Mouse (Mus musculus): Measurements from ENCODE around the gene Tbc1d19. TPM values are rescaled to one million over a fixed set of nuclear protein-coding genes. Genes with fewer than 3 reads are reported as not detected.

The Tbc1d19 gene
- 39.0 and 44.0 TPM in 2 replicates for polyA plus RNA-seq (2014; fragmentation: Nextera tagmentation; extraction: Ambion mirVana)

GRCm38 (mm10) chr5:53809115-53809991 is at the start of gene Tbc1d19:
Tbc1d19 (plus strand) TSS chr5:53809606.
- peak; percentile 100 for ATAC-seq (ENCODE audit: low read depth)
- peak within 1 kb of the TSS; percentile 66 for H3K9ac ChIP-seq (ENCODE audit: low read depth, low read length)
- no peaks in the 10 kb centered on the region for H3K27me3 ChIP-seq (replicated peaks; ENCODE audit: control insufficient read depth, insufficient read depth, low read length)
- H3K4me1 ChIP-seq (ENCODE audit: control insufficient read depth, insufficient read depth, low read length): peaks cover 13% of the 10 kb centered on the region; the same call in 1 of the 2 replicates
- no peaks in the 10 kb centered on the region for H3K36me3 ChIP-seq (ENCODE audit: control insufficient read depth, insufficient read depth, low read length)
- peak; percentile 96 for DNase-seq (ENCODE audit: low spot score)
- peak within 1 kb of the TSS; percentile 83 for H3K4me2 ChIP-seq (ENCODE audit: low read depth, low read length)
- peak within 1 kb of the TSS; percentile 62 for H3K4me3 ChIP-seq (ENCODE audit: low read depth, low read length)
- H3K27ac ChIP-seq (replicated peaks; ENCODE audit: low read depth, low read length): peak within 1 kb of the TSS; percentile 25; the same call in 1 of the 2 replicates
- no peaks in the 10 kb centered on the region for H3K9me3 ChIP-seq (ENCODE audit: control insufficient read depth, low read length)
- 10% methylated on average over 25 of the region's 36 CpGs for WGBS

GRCm38 (mm10) chr5:53759912-53760311 is 49.5 kb upstream of the Tbc1d19 start:
- 83% methylated on average over 4 of the region's 4 CpGs for WGBS

GRCm38 (mm10) chr5:53760914-53761313 is 48.5 kb upstream of the Tbc1d19 start:
- no peak for ATAC-seq (ENCODE audit: low read depth)
- DNase-seq (ENCODE audit: low spot score): peak; percentile 12
- Histone ChIP-seq H3K27me3 (replicated peaks; ENCODE audit: control insufficient read depth, insufficient read depth, low read length) (no peaks in the 10 kb centered on the region), H3K36me3 (ENCODE audit: control insufficient read depth, insufficient read depth, low read length) (no peaks in the 10 kb centered on the region), H3K4me1 (ENCODE audit: control insufficient read depth, insufficient read depth, low read length) (no peaks in the 10 kb centered on the region), H3K9me3 (ENCODE audit: control insufficient read depth, low read length) (no peaks in the 10 kb centered on the region), H3K4me3 (ENCODE audit: low read depth, low read length) (no peak overlapping the region), H3K4me2 (ENCODE audit: low read depth, low read length) (no peak overlapping the region), H3K9ac (ENCODE audit: low read depth, low read length) (no peak overlapping the region), H3K27ac (replicated peaks; ENCODE audit: low read depth, low read length) (no peak overlapping the region)
- 73% methylated on average over 3 of the region's 3 CpGs for WGBS

More at GRCm38 (mm10) chr5:53759912-53760311, 49.5 kb upstream of the Tbc1d19 start:
- ATAC-seq (ENCODE audit: low read depth): no peak
- Histone ChIP-seq H3K27me3 (replicated peaks; ENCODE audit: control insufficient read depth, insufficient read depth, low read length) (no peaks in the 10 kb centered on the region), H3K9me3 (ENCODE audit: control insufficient read depth, low read length) (no peaks in the 10 kb centered on the region), H3K4me3 (ENCODE audit: low read depth, low read length) (no peak overlapping the region), H3K27ac (replicated peaks; ENCODE audit: low read depth, low read length) (no peak overlapping the region), H3K36me3 (ENCODE audit: control insufficient read depth, insufficient read depth, low read length) (no peaks in the 10 kb centered on the region), H3K4me2 (ENCODE audit: low read depth, low read length) (no peak overlapping the region), H3K9ac (ENCODE audit: low read depth, low read length) (no peak overlapping the region), H3K4me1 (ENCODE audit: control insufficient read depth, insufficient read depth, low read length) (no peaks in the 10 kb centered on the region)
- no peak for DNase-seq (ENCODE audit: low spot score)

DNA sequence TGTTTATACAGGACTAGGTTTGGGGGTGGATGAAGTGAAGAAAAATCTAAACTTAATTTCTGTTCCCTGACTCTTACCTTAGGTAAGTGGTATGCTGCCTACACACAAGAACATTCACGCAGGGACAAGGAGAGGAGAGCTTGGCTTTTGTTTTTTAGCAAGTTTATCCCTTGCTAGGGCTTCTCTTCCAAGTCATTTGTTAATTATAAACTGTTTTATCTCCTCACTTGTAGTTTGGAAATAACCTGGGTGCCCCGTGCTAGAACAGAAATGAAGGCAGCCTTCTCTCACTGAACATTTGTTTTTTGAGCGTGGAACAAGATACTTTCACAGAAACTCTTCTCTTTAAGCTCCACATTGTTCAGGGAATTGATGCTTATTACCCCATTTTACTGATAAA is 48.1 kb upstream of the Tbc1d19 start:
- 83% methylated on average over 3 of the region's 3 CpGs for WGBS
- ATAC-seq (ENCODE audit: low read depth) (no peak), DNase-seq (ENCODE audit: low spot score) (no peak)
- Histone ChIP-seq H3K36me3 (ENCODE audit: control insufficient read depth, insufficient read depth, low read length) (no peaks in the 10 kb centered on the region), H3K27me3 (replicated peaks; ENCODE audit: control insufficient read depth, insufficient read depth, low read length) (no peaks in the 10 kb centered on the region), H3K9me3 (ENCODE audit: control insufficient read depth, low read length) (no peaks in the 10 kb centered on the region), H3K4me3 (ENCODE audit: low read depth, low read length) (no peak overlapping the region), H3K27ac (replicated peaks; ENCODE audit: low read depth, low read length) (no peak overlapping the region), H3K4me2 (ENCODE audit: low read depth, low read length) (no peak overlapping the region), H3K4me1 (ENCODE audit: control insufficient read depth, insufficient read depth, low read length) (no peaks in the 10 kb centered on the region), H3K9ac (ENCODE audit: low read depth, low read length) (no peak overlapping the region)

DNA sequence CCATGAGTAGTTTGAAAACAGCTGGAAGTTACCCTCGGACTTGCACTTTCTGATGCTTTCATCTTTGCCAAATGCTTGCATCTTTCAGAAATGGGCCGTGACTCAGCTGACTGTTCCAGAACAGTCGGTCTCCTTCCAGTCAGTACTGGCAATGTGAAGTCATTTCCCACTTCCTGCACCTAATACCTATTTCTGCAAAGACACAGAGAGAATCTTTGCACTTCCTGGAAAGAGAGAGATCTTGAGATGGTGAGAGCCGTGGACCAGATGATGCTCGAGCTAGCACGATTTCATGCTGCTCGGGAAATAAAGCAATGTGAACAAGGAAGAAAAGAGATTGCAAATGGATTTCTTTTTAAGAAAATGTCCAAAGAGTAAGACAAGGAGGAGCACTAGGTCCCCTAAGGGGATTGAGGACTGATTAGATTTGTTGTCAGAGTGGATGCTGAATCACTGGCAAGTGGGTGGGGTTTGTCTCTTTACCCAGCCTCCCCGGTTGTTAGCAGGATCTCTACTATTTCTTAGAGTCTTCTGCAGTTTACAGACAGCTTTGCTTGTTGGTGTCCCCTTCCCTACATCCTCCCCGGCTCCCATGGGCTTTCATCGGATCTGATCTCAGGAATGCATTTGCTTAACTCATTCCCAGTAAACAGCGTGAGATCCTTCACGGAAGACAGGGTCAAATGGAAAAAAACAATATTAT is 24.4 kb upstream of the Tbc1d19 start:
- Histone ChIP-seq H3K36me3 (ENCODE audit: control insufficient read depth, insufficient read depth, low read length) (no peaks in the 10 kb centered on the region), H3K27ac (replicated peaks; ENCODE audit: low read depth, low read length) (no peak overlapping the region), H3K27me3 (replicated peaks; ENCODE audit: control insufficient read depth, insufficient read depth, low read length) (no peaks in the 10 kb centered on the region), H3K9me3 (ENCODE audit: control insufficient read depth, low read length) (no peaks in the 10 kb centered on the region), H3K9ac (ENCODE audit: low read depth, low read length) (no peak overlapping the region), H3K4me2 (ENCODE audit: low read depth, low read length) (no peak overlapping the region), H3K4me1 (ENCODE audit: control insufficient read depth, insufficient read depth, low read length) (no peaks in the 10 kb centered on the region), H3K4me3 (ENCODE audit: low read depth, low read length) (no peak overlapping the region)
- 59% methylated on average over 12 of the region's 12 CpGs for WGBS
- ATAC-seq (ENCODE audit: low read depth) (no peak), DNase-seq (ENCODE audit: low spot score) (no peak)

DNA sequence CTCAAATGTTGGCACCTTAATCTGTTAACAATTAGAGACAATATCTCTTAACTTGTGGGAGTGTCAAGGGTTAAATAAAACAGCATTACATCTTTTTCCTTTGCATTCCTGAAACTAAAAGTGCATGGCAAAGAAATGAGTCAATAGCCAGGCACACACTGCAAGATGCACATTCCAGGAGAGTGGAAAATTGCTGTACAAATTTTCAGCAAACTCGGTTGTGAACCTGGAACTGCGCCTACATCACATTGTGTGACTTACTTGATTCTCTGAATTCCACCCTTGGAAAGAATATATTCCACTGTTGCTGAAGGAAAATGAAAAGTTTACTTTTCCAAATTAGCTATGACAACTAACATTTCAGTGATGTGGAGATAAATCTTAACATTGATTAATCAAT is 8.0 kb upstream of the Tbc1d19 start:
- Histone ChIP-seq H3K27ac (replicated peaks; ENCODE audit: low read depth, low read length) (no peak overlapping the region), H3K36me3 (ENCODE audit: control insufficient read depth, insufficient read depth, low read length) (no peaks in the 10 kb centered on the region), H3K4me1 (ENCODE audit: control insufficient read depth, insufficient read depth, low read length) (no peaks in the 10 kb centered on the region), H3K27me3 (replicated peaks; ENCODE audit: control insufficient read depth, insufficient read depth, low read length) (no peaks in the 10 kb centered on the region), H3K4me3 (ENCODE audit: low read depth, low read length) (no peak overlapping the region), H3K4me2 (ENCODE audit: low read depth, low read length) (no peak overlapping the region), H3K9me3 (ENCODE audit: control insufficient read depth, low read length) (peaks cover 7% of the 10 kb centered on the region; the same call in 1 of the 2 replicates), H3K9ac (ENCODE audit: low read depth, low read length) (no peak overlapping the region)
- WGBS: 46% methylated on average over 2 of the region's 2 CpGs
- peak; percentile 35 for DNase-seq (ENCODE audit: low spot score)
- no peak for ATAC-seq (ENCODE audit: low read depth)

GRCm38 (mm10) chr5:53819711-53820110 is 10.3 kb downstream of the Tbc1d19 start:
- no peak for DNase-seq (ENCODE audit: low spot score)
- Histone ChIP-seq H3K36me3 (ENCODE audit: control insufficient read depth, insufficient read depth, low read length) (no peaks in the 10 kb centered on the region), H3K9ac (ENCODE audit: low read depth, low read length) (no peak overlapping the region), H3K27ac (replicated peaks; ENCODE audit: low read depth, low read length) (no peak overlapping the region), H3K4me2 (ENCODE audit: low read depth, low read length) (no peak overlapping the region), H3K27me3 (replicated peaks; ENCODE audit: control insufficient read depth, insufficient read depth, low read length) (no peaks in the 10 kb centered on the region), H3K9me3 (ENCODE audit: control insufficient read depth, low read length) (no peaks in the 10 kb centered on the region), H3K4me3 (ENCODE audit: low read depth, low read length) (no peak overlapping the region), H3K4me1 (ENCODE audit: control insufficient read depth, insufficient read depth, low read length) (no peaks in the 10 kb centered on the region)
- ATAC-seq (ENCODE audit: low read depth): no peak
- WGBS: 89% methylated on average over 7 of the region's 7 CpGs

DNA sequence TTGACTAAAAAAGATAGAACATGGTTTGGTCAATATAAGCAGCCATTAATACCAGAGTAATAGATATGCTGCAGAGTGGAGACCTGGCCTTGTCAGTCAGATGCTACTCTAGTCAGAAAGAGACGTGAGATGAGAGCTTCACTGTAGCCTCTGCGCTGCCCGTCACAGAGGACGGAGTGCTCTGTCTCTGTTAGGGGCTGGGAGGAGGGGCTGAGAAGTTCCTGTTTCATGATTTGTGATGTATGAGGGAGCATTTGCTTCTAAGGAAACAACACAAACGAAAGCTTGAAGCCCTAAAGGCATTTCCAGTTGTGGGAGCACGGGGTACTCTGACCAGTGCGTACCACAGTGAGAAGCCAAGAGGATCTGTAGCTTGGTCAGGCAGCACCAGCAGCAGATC is 16.5 kb downstream of the Tbc1d19 start:
- Histone ChIP-seq H3K27me3 (replicated peaks; ENCODE audit: control insufficient read depth, insufficient read depth, low read length) (no peaks in the 10 kb centered on the region), H3K27ac (replicated peaks; ENCODE audit: low read depth, low read length) (no peak overlapping the region), H3K9me3 (ENCODE audit: control insufficient read depth, low read length) (no peaks in the 10 kb centered on the region), H3K4me3 (ENCODE audit: low read depth, low read length) (no peak overlapping the region), H3K4me2 (ENCODE audit: low read depth, low read length) (no peak overlapping the region), H3K36me3 (ENCODE audit: control insufficient read depth, insufficient read depth, low read length) (peaks cover 10% of the 10 kb centered on the region; the same call in 1 of the 2 replicates), H3K4me1 (ENCODE audit: control insufficient read depth, insufficient read depth, low read length) (no peaks in the 10 kb centered on the region), H3K9ac (ENCODE audit: low read depth, low read length) (no peak overlapping the region)
- no peak for DNase-seq (ENCODE audit: low spot score)
- ATAC-seq (ENCODE audit: low read depth): no peak
- 65% methylated on average over 7 of the region's 7 CpGs for WGBS

Measured in embryonic facial prominence, embryonic 14.5 days (tissue).